Mouse (Mus musculus) B cell, adult 2 months (primary cell): ENCODE measurements around the gene Fbf1.
"Not testable (repeated sequence)": the region's sequence is repeated elsewhere in the genome, so short reads cannot be mapped to it uniquely, and the experiment has no call there.

ENCODE experiments used
- DNase-seq, 2 experiments: peaks; one replicate each; pipeline ENCODE4 v3.0.0; 2022

Gene Fbf1

GRCm38 (mm10) chr11:116132366-116133333 lies 35.3 kb downstream of the Fbf1 start:
- DNase-seq = no peak

DNA sequence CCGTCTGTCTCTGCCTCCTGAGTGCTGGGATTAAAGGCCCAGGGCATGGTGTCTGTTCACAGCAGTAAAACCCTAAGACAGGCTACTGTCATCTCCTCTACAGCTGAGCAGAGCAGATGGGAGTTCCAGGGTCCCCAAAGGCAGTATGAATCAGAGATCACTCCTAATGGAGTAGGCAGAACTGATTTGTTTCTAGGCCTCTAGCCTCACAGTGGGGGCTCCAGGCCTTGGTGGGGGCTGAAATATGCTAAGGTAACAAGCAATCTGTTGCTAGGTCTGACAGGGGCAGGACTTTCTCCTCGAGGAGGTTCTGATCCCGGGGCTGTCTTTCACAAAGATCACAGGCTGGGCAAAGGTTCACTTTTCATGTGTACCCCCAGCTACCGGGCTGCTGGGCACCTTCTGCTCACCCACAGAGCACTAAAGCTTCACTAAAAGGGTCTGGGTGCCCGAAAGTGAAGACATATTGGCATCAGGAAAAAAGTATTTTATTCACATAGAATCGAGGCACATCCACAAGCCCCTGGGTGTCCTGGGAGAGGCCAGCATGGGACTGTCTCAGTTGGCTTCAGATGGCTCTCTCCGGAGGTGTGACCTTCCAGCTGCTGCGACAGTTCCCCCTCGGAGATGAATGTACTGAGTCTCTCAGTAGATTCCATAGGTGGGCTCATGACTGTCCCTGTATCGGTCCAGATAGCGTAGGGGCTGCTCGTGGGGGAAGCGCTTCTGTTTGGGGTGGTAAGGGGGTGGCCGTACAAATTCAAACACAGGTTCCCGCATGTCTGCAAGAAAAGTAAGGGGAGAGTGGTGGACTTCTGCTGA lies 36.4 kb downstream of the Fbf1 start:
- DNase-seq = no peak

- DNase-seq = peak; percentile 86 to 90
Measured at GRCm38 (mm10) chr11:116130488-116131205, 37.3 kb downstream of the Fbf1 start, which contains the start of gene Trim65. Trim65 (minus strand) TSS chr11:116131128.

- peak; percentile 40 to 43 for DNase-seq
Measured at GRCm38 (mm10) chr11:116129993-116130487, 37.9 kb downstream of the Fbf1 start.

DNA sequence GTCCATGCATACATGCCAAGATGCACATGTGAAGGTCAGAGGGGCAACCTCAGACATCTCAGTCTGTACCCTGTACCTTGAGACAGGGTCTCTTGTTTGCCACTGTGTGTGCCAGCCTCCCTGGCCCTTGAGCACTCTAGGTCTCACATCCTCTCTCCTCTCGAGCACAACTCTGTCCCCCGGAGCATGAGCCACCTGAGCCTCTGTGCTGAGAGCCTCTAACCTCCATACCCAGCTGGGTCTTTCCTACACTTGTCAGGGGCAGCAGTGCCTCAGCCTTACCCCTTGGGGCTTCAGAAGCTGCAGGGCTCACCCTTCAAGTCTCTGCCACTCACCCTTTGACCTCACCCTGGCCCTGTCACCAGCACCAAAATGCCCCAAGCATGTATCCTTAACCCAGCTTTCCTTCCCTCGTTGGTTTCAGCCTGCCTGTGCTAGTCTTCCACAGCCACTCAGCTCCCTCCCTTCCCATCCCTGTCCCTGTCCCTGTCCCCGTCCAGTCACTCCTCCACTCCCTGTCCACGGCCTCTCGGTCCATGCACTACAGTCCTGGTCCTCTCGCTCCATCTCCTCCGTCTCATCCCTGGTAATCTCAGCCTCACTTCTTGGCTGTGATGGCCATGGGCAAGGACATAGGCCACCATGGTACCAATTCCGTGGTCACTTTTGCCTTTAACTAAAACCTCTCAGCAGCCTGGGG lies 38.7 kb downstream of the Fbf1 start:
- DNase-seq = no peak

- no peak for DNase-seq
Measured at GRCm38 (mm10) chr11:116127986-116128385, 40.0 kb downstream of the Fbf1 start.

DNA sequence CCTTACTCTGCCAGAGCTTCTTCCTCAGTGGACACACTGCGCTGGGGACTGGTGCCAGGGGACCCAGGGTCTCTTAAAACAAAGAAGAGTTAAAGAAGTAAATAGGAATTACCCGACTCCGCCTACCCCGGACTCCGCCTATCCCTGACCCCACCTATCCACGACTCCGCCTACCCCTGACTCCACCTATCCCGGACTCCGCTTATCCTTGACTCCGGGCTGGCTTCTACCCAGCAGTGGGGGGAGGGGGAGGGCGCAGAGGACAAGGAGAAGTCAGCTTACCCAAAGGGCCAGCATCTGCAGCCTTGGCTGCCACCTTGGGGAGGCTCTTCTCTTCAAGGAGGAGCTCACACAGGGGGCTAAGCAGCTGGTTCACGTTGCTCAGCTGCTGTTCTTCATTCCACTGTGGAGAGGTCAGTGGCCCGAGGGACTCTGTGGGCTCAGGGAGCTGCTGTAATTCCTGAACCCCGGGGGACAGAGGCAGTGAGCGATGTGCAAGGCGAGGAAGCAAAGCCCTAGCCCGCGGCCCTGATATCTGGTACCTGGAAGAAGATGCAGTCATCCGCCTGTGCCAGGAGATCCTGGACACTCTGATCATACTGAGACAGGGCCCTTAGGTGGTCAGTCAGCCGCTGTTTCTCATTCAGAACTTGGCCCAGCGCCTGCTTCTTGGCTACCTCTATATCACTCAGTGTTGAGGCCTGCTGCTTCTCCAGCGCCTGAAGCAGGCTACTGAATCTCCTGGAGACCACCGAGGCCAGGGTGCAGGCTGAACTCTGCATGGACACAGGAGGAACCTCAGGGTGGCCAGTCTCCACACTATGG lies 40.6 kb downstream of the Fbf1 start, which contains the start of gene Trim47:
TSS of gene Trim47 (minus strand) at position 55 of the 825 bp plus-strand sequence.
- DNase-seq = no peak

DNA sequence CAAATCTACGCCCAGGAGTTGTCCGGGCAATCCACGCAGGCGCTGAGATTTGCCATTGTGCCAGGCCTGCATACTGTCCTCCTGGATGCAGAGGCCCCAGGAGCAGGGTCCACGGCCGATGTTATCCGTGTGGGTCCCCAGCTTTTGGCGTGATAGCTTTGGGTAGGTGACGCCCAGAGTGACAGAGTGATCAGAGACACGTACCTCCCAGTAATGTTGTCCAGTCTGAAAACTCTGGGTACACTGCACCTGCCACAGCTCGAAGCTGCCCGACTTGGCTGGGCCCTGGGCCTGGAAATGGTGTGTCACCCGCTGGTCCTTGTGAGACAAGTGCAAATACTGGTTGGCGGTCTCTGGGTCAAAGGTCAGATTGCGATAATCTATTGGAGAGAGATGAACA lies 41.7 kb downstream of the Fbf1 start:
- DNase-seq = no peak

DNA sequence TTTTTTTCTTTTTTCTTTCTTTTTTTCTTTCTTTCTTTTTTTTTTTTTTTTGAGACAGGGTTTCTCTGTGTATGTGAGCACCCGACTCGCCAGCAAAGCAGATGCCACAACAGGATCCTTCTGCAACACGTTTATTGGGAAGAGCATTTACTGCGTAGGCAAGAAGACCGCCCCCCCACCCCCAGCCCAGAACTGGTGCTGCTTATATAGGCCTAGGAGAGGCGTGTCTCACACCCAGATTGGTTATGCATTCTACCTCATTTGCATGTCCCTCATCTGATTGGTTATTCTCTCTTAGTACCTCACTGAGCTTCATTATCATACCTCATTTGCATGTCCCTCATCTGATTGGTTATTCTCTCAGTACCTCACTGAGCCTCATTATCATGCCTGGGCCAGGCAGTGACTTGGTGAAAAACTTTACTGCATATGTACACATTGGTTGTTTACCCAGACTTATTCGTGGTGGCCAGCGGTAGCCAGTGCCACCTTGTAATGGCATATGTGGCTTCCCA lies 46.2 kb downstream of the Fbf1 start:
- not testable (repeated sequence) for DNase-seq

DNA sequence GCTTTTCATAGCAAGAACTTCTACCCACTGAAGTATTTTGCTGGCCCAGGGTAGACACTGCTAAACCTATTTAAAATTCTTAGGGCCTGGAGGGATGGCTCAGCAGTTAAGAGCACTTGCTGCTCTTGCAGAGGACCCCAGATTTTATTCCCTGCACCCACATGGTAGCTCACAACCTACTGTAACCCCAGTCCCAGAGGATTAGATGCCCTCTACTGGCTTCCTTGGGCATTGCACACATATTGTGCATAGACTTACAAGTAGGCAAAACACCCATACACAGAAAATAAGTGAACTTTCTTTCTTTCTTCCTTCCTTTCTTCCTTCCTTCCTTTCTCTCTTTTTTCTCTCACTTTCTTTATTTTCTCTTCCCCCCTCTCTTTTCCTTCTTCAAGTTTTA lies 50.1 kb downstream of the Fbf1 start:
- peak; percentile 41 to 42 for DNase-seq

GRCm38 (mm10) chr11:116117241-116117640 lies 50.7 kb downstream of the Fbf1 start:
- DNase-seq = no peak

GRCm38 (mm10) chr11:116111611-116112203 lies 56.3 kb downstream of the Fbf1 start:
- DNase-seq = no peak

DNA sequence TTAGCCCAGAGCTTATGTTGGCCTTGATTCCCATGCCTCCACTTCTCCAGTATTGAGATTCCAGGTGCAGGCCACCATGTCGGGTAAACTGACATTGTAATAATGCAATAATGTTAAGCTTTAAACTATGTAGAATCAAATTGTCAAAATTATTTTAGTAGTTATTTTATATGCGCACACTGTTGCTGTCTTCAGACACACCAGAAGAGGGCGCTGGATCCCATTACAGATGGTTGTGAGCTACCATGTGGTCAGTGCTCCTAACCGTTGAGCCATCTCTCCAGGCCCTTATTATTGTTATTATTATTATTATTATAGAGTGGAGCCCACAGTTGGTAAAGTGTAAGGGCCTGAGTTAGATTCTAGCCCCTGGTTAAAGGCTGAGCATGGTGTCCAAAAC lies 56.9 kb downstream of the Fbf1 start:
- DNase-seq = no peak

DNA sequence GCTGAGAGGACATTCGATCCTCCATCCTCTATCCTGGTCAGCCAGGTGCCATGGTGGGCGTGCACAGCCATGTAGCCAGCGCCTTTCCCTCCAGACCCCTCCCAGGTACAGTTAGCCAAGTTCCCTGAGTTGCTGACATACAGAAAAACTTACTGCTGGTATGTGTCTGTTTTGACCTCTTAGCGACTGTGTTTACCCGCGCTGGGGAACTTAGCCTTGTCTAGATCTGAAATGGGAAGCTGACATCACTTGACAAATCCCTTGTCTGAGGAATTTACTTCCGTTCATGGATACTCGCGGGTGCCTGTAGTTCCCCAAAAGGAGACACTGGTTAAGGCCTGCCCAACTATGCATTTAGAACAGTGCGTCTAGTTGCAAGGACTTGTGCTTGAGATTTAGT lies 57.4 kb downstream of the Fbf1 start:
- no peak for DNase-seq

DNA sequence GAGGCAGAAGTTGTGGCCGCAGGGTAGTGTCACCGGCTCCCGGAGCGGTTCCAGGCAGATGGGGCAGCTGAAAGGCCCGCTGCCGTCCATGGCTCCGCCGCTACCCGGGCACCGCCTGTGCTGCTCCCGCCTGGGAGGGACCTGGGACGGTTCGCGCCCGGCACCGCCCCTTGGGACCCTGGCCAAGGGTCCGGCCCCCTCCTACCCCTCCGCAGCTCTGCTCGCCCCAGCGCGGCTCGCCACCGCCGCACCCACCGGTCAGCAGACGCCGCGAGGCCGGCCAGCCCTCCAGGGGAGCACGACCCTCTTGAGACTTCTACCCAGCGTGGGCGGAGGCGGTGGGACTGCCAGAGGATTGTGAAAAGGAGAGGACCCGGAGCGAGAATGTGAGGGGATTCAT lies 57.8 kb downstream of the Fbf1 start:
- DNase-seq = no peak

GRCm38 (mm10) chr11:116109441-116110081 lies 58.4 kb downstream of the Fbf1 start:
- peak; percentile 47 to 49 for DNase-seq

DNA sequence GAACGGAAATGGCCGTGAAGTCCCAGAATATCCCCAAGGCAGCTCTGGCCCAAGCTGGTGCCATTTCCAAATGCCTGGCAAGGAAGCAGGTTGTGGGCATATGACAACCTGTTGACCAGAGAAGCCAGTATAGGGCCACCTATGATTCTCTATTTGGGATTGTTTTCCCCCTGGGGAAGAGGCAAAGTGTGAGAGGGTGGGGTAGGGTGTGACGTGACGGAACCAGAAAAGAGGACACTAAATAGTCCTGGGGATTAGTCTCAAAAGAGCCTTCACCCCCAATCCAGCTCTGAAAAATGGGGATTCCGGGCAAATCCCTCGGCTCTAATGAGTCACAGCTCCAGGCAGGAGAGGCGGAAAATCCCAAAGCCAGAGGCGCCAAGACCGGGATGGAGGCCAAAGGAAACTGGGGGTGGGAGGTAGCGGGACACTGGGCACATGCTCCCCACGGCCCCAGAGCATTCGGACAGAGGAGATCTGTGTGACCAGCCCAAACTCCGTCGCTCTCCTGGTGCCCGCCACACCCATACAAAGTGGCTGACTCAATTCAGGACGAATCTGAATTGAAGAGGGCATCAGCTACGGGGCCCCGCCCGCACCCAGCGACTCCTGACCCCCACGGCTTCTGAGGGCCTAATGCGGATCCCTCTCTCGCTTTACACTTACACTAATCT lies 59.4 kb downstream of the Fbf1 start:
- no peak for DNase-seq

DNA sequence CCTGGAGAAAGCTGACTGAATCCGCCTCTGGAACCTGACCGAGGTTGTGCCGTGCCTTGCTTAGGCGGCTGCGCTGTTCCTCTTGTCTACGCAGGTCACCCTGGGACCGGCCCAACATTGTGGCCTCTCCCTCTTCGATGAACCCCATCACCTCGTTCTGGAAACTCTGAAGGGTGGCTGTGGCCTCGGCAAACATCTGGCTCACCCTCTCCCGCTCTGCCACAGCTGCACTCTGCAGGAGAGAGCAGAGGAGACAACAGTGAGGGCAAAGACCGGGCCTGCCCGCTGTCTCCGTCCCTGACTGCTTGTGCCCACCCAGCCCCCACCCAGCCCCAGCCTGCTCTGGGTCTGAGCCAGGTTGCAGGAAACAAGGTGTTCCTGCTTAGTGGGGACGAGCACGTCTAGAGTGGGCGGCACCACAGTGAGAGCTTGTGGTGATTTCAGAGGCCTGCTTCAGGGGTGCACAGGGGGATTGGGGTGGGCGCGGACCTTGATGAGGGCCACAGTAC lies 60.1 kb downstream of the Fbf1 start:
- DNase-seq = no peak
